Mouse (Mus musculus) kidney, adult 2 months (tissue): ENCODE measurements around the gene Bnip2. TPM values are rescaled to one million over a fixed set of nuclear protein-coding genes. Genes with fewer than 3 reads are reported as not detected.

Experiments used
- DNase-seq: peaks from one replicate; pipeline ENCODE4 v3.0.0; 2021
- H3K27ac ChIP-seq: fragments of 200-500 bp; 2 replicates; pipeline ENCODE4 v1.5.1; 2012; ENCODE audit warnings: low read depth, low read length, control low read depth, inconsistent platforms; ENCODE audit not compliant: insufficient read depth
- H3K27me3 ChIP-seq: fragments of 200-500 bp; replicated peaks from 2 replicates; pipeline ENCODE4 v1.6.1; 2012; ENCODE audit warnings: mild to moderate bottlenecking, moderate library complexity, low read length, inconsistent platforms; ENCODE audit not compliant: control insufficient read depth, insufficient read depth
- H3K36me3 ChIP-seq: fragments of 200-500 bp; 2 replicates; pipeline ENCODE4 v1.6.1; 2012; ENCODE audit warnings: mild to moderate bottlenecking, moderate library complexity, low read length, inconsistent platforms; ENCODE audit not compliant: control insufficient read depth, insufficient read depth
- H3K4me1 ChIP-seq: fragments of 200-500 bp; 2 replicates; pipeline ENCODE4 v1.6.1; 2011; ENCODE audit warnings: low read length; ENCODE audit not compliant: control insufficient read depth, insufficient read depth
- H3K4me3 ChIP-seq: fragments of 200-500 bp; 2 replicates; pipeline ENCODE4 v1.5.1; 2011; ENCODE audit warnings: mild to moderate bottlenecking, low read depth, low read length, control low read depth; ENCODE audit not compliant: insufficient read depth
- CTCF ChIP-seq: fragments of 200-500 bp; conservative IDR thresholded peaks from 2 replicates; pipeline ENCODE4 v1.5.1; 2011; ENCODE audit warnings: low read depth, mild to moderate bottlenecking, control low read depth, low read length, moderate library complexity, mixed read lengths; ENCODE audit not compliant: insufficient read depth, insufficient read length
- POLR2A ChIP-seq: fragments of 200-500 bp; IDR thresholded peaks from one replicate; pipeline ENCODE4 v1.6.1; 2011; ENCODE audit warnings: low read depth, low read length, control low read depth
- WGBS: fragments of 180-500 bp; shearing (Covaris S2); methylation state at CpG from one replicate; pipeline ENCODE4 v1.1.7; 2018; 5-methylcytosine and 5-hydroxymethylcytosine counted together
- polyA plus RNA-seq: library from polyadenylated mRNA; depleted of rRNA; stranded (reverse); fragments of >200 nt; gene quantifications from 2 replicates; pipeline ENCODE4 v1.2.3, GENCODE M21; 2012

The Bnip2 gene
- polyA plus RNA-seq, 1 experiment: 19.0 TPM

GRCm38 (mm10) chr9:69985526-69985925, 3.7 kb upstream of the Bnip2 start:
- TF ChIP-seq POLR2A: no peak
- TF ChIP-seq CTCF: no peak
- Histone ChIP-seq H3K27ac (no peak overlapping the region), H3K36me3 (no peaks in the 10 kb centered on the region), H3K27me3 (no peaks in the 10 kb centered on the region), H3K4me3 (no peak overlapping the region), H3K4me1 (no peaks in the 10 kb centered on the region; the same call in none of the 2 replicates)
- WGBS: 83% methylated on average over 1 of the region's 1 CpGs
- no peak for DNase-seq

DNA sequence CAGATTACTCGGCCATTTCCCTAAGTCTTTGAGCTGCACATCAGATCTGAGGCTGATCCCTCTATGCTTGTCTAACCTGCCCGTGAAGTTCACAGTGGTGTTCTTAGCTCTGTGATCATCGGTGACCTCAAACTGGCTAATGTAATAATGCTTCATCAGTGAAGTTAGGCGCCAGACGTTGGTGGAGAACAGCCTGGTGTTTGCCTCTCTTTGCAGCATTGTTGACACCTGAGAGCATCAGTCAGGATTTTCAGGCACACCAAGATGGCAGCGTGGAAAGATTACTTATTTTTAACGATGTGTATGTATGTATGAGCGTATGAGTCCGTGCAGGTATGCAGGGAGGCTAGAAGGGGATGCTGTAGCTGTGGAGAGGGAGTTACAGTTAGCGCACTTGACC, 3.2 kb upstream of the Bnip2 start:
- no peak overlapping the region for H3K27ac ChIP-seq
- no peaks in the 10 kb centered on the region for H3K27me3 ChIP-seq
- TF ChIP-seq POLR2A (no peak), CTCF (no peak)
- no peak overlapping the region for H3K4me3 ChIP-seq
- H3K4me1 ChIP-seq: no peaks in the 10 kb centered on the region; the same call in none of the 2 replicates
- no peak for DNase-seq
- WGBS: 70% methylated on average over 10 of the region's 10 CpGs
- H3K36me3 ChIP-seq: no peaks in the 10 kb centered on the region

GRCm38 (mm10) chr9:69986571-69986970, 2.7 kb upstream of the Bnip2 start:
- Histone ChIP-seq H3K36me3 (no peaks in the 10 kb centered on the region), H3K4me1 (no peaks in the 10 kb centered on the region; the same call in none of the 2 replicates), H3K4me3 (no peak overlapping the region), H3K27me3 (no peaks in the 10 kb centered on the region), H3K27ac (no peak overlapping the region)
- TF ChIP-seq CTCF (no peak), POLR2A (no peak)
- 83% methylated on average over 5 of the region's 5 CpGs for WGBS
- DNase-seq: no peak

GRCm38 (mm10) chr9:69987579-69987978, 1.7 kb upstream of the Bnip2 start:
- under 1% methylated on average over 3 of the region's 3 CpGs for WGBS
- H3K27me3 ChIP-seq: no peaks in the 10 kb centered on the region
- H3K4me1 ChIP-seq: no peaks in the 10 kb centered on the region; the same call in none of the 2 replicates
- no peaks in the 10 kb centered on the region for H3K36me3 ChIP-seq
- no peak overlapping the region for H3K4me3 ChIP-seq
- H3K27ac ChIP-seq: no peak overlapping the region
- peak; percentile 72 for DNase-seq
- TF ChIP-seq CTCF (peak; percentile 49), POLR2A (no peak)

DNA sequence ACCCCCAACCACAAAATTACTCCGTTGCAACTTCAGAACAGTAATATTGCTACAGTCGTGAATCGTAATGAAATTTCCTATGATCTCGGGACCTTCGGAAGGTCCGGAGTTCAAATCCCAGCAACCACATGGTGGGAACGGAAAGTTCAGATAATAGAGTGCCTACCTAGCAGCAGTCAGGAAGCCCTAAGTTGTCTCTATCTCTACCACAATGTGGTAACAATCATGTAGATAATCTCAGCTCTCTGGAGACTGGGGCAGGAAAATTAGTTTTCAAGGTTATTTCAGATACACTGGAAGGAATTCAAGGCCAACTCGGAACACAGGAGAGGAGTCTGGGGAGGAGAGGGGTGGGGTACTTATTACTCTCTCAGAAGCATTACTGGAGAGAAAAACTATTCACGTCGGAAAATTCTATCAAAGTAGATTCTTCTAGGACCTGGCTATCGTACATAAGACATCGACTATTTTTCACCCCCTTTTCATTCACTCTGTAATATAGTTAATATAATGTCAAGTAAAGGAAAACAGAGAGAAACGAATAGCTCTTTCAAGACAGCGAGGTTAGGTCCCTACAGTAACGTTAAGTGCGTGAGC, 462 bp upstream of the Bnip2 start:
- TF ChIP-seq CTCF: no peak
- TF ChIP-seq POLR2A: no peak
- WGBS: 31% methylated on average over 16 of the region's 16 CpGs
- Histone ChIP-seq H3K27me3 (no peaks in the 10 kb centered on the region), H3K4me3 (peak overlapping the region; percentile 39), H3K4me1 (no peaks in the 10 kb centered on the region; the same call in none of the 2 replicates), H3K36me3 (no peaks in the 10 kb centered on the region), H3K27ac (peak overlapping the region; percentile 56; the same call in 1 of the 2 replicates)
- no peak for DNase-seq

DNA sequence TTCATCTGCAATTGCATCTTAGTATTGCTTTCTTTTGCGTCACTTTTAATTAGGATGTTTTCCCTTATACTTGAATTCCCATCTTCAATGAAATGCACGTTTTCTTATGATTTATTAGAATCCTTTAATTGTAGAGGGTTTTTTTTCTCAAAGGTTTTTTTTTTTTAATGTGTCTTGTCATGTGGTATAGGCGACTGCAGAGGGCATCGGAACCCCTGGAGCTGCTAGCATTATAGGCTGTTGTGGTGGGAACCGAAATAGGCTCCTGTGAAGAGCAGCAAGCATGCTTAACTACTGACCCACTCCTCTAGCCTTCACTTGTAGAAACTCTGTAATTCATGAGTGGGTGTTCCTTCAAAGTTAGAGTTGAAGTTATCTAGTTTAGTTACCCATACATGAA, 1.1 kb downstream of the Bnip2 start:
- 9% methylated on average over 5 of the region's 5 CpGs for WGBS
- Histone ChIP-seq H3K27me3 (no peaks in the 10 kb centered on the region), H3K4me1 (peaks cover 3% of the 10 kb centered on the region), H3K4me3 (no peak overlapping the region; the same call in 1 of the 2 replicates), H3K27ac (no peak overlapping the region), H3K36me3 (no peaks in the 10 kb centered on the region)
- TF ChIP-seq CTCF (no peak), POLR2A (no peak)
- no peak for DNase-seq

GRCm38 (mm10) chr9:69992841-69993277, 3.6 kb downstream of the Bnip2 start:
- no peak overlapping the region for H3K4me3 ChIP-seq
- TF ChIP-seq POLR2A (no peak), CTCF (no peak)
- H3K27ac ChIP-seq: peak overlapping the region; percentile 61; the same call in 1 of the 2 replicates
- WGBS: 49% methylated on average over 5 of the region's 5 CpGs
- H3K36me3 ChIP-seq: peaks cover 8% of the 10 kb centered on the region
- no peak for DNase-seq
- H3K27me3 ChIP-seq: no peaks in the 10 kb centered on the region
- peaks cover 3% of the 10 kb centered on the region for H3K4me1 ChIP-seq
